ENCODE assay signal across 9 mouse cellular contexts in genomic region chr1:187662083-187662609, GRCm38 (mm10). TPM values are rescaled to one million over a fixed set of nuclear protein-coding genes. Genes with fewer than 3 reads are reported as not detected.
DNase-seq lines count a peak whose midpoint lies in the region; ATAC-seq and TF ChIP-seq lines count a peak whose summit lies in the region.
"Had no signal": no experiment of that assay in that cellular context is flagged by ENCODE, and none has a peak within 500 bp of the region (broad histone marks: within the 10 kb centered on the region; RNA-seq: fewer than 3 reads in every experiment).

No protein-coding gene starts in this region.

- no peaks in the 10 kb centered on the region for H3K27me3 ChIP-seq in lung, embryonic 14.5 days (ENCODE audit: insufficient read depth, low read length)

- H3K4me2 ChIP-seq in lung, embryonic 14.5 days = peak overlapping the region; percentile 52

- 0 out of 2 replicates have a peak overlapping the region, but pooled peaks have one; percentile 5 for H3K4me3 ChIP-seq in lung, embryonic 14.5 days (ENCODE audit: low read depth, low read length)

- intact Hi-C loops in gastrocnemius, postnatal 14 days (cut with DNase I; ENCODE audit: low total_unique reads) = no loop called here

- H3K36me3 ChIP-seq in lung, embryonic 14.5 days (ENCODE audit: insufficient read depth) = no peaks in the 10 kb centered on the region
- H3K36me3 ChIP-seq: G1E had no signal

- H3K27ac ChIP-seq in lung, embryonic 14.5 days (ENCODE audit: low read depth) = no peak overlapping the region

- no peak overlapping the region for H3K9ac ChIP-seq in lung, embryonic 14.5 days

- 19% methylated on average over 12 of the region's 12 CpGs for WGBS in lung, embryonic 14.5 days

- no peaks in the 10 kb centered on the region for H3K9me3 ChIP-seq in lung, embryonic 14.5 days (ENCODE audit: low read depth, low read length)

- peak; percentile 71 for ATAC-seq in lung, embryonic 14.5 days (ENCODE audit: insufficient read depth)

- DNase-seq in lung, embryonic 14.5 days = peak; percentile 68
- no peak for DNase-seq in lung, postnatal 10 days
- peak; percentile 23 for DNase-seq in gastrocnemius, postnatal 14 days
- DNase-seq in kidney, adult 11 months = peak; percentile 84
- peak; percentile 12 for DNase-seq in lung, postnatal 36 days
- no peak for DNase-seq in testis, postnatal 10 days (ENCODE audit: low spot score)
- no peak for DNase-seq in right cerebral cortex, postnatal 4 days
- DNase-seq in frontal cortex, postnatal 14 days (ENCODE audit: low spot score in 2 of 2) = no peak

- TF ChIP-seq CTCF in lung, embryonic 14.5 days (IDR thresholded peaks at IDR 0.05; ENCODE audit: low read depth) = no peak

- peaks cover 15% of the 10 kb centered on the region for H3K4me1 ChIP-seq in lung, embryonic 14.5 days (ENCODE audit: insufficient read depth)

RNA-seq across cellular contexts. Expression of gene Esrrg, which starts 53.6 kb away (rescaled TPM):
- polyA plus RNA-seq in lung, embryonic 14.5 days (2014; fragmentation: Nextera tagmentation; extraction: Ambion mirVana) = 0.85 and 1.8 TPM in 2 replicates
- total RNA-seq in gastrocnemius, postnatal 14 days (2021) = 10 to 100 TPM; 10.5 to 16.2 TPM
- polyA plus RNA-seq: G1E had no signal

Comparison
In these comparisons a context has a peak if more than half of its experiments do, and no peak if none do; other contexts are left out.
1. DNase-seq: peak in lung, embryonic 14.5 days (single experiment), gastrocnemius, postnatal 14 days (single experiment), kidney, adult 11 months (single experiment) and lung, postnatal 36 days (single experiment); none in lung, postnatal 10 days (single experiment), testis, postnatal 10 days (single experiment), right cerebral cortex, postnatal 4 days (single experiment) and frontal cortex, postnatal 14 days (0 of 2).